Mouse (Mus musculus) left cerebral cortex, postnatal 14 days (tissue): Measurements from ENCODE around the gene Prc1. TPM values are rescaled to one million over a fixed set of nuclear protein-coding genes. Genes with fewer than 3 reads are reported as not detected.

Experiments used
- DNase-seq, 2 experiments: peaks; one replicate each; pipeline ENCODE4 v3.0.0; 2021 to 2022; ENCODE audit warnings: low spot score in 2 of 2, mixed read lengths in 1 of 2
- intact Hi-C: fragments of 180-260 bp; cut with DNase I; formaldehyde crosslinking; loops from one replicate; pipeline ENCODE4 v1.15.1; 2025
- long read RNA-seq, 2 experiments: library from polyadenylated mRNA; stranded (forward); transcript quantifications; one replicate each; pipeline ENCODE4 v2.0.0; 2021
- total RNA-seq, 2 experiments: library from RNA; stranded (reverse); gene quantifications; 2 replicates each; pipeline ENCODE4 v1.2.3; 2021

The Prc1 gene
- total RNA-seq = 1 to 10 TPM; 3.2 to 3.8 TPM
- long read RNA-seq, experiment 1, partial matches to known transcripts = 0 of 1 reads
- long read RNA-seq, experiment 1, other reads (novel, unspliced or antisense) = 0 of 1 reads
- long read RNA-seq, experiment 2, partial matches to known transcripts = 0 of 4 reads
- long read RNA-seq, experiment 2, other reads (novel, unspliced or antisense) = 0 of 4 reads

- peak; percentile 98 for DNase-seq
- intact Hi-C loops = no loop called here
Measured at GRCm38 (mm10) chr7:80294062-80294763, at the start of gene Prc1. TSS of gene Prc1 (plus strand) at chr7:80294450.

DNA sequence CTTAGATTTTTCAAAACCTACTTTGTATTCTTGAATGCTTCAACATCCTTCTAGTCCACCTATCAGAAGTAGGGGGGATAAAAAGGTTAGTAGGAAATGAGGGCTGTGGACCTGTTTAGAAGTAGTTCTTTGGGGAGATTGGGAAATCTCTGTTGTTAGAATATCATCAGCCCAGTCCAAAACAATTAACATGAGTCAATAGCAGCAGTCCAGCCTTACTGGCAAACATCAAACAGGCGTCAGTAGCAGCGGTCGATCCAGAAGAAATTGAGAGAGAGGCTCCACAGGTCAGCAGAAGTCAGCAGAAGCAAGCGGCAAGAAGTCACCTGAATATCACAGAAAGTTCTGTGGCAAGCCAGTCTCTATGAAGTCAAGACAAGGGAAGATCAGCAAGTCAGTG is 49.4 kb upstream of the Prc1 start:
- intact Hi-C loops = no loop called here
- no peak for DNase-seq

DNA sequence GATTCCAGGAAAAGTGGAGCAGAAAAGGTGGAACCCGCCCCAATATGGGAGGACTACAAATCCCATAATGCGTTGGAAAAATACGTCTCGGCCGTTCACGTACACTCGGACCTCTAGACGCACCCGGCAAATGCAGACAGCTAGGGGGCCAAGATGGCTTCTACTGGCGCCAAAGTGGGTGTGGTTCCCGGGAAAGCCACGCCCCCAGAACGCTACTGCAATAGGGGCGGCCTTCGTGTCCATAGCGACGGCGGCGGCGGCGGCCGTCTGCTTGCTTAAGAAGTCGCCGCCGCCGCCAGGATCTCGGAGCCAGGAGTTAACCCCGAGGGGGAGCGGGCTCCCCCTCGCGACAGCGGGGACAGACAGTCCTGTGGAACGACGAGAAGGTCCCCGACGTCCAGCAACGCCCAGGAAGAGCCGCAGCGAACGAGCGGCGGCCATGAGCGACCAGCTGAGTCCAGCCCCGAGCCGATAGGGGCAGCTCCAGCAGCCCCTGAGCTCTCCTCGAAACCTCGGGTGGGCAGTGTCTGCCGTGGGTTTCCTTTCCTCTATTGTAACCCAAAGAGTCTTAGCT is 48.0 kb upstream of the Prc1 start, which contains the start of gene Ttll13:
Ttll13 (plus strand) TSS at position 229 of the 574 bp plus-strand sequence.
- intact Hi-C loops = no loop called here
- DNase-seq = peak; percentile 96 to 98

DNA sequence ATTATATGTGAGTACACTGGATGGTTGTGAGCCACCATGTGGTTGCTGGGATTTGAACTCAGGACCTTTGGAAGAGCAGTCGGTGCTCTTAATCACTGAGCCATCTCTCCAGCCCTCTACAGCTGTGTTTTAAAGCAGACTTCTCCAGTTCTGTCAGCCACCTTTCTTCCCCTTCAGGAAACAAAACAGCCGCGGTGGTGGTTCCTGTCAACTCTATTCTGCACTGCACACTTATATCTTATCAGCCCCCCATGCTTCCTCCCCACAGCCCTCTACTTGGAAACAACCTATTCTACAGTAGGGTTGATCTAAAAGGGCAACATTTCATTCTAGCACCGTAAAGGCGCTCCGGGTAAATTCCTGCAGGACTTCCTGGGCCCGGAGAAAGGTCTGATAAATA is 47.4 kb upstream of the Prc1 start:
- intact Hi-C loops = no loop called here
- DNase-seq = no peak

GRCm38 (mm10) chr7:80252437-80252836 is 41.8 kb upstream of the Prc1 start:
- intact Hi-C loops = no loop called here
- no peak for DNase-seq

GRCm38 (mm10) chr7:80252886-80253285 is 41.4 kb upstream of the Prc1 start:
- DNase-seq = no peak
- intact Hi-C loops = no loop called here

- no peak for DNase-seq
- intact Hi-C loops = no loop called here
Measured at GRCm38 (mm10) chr7:80255981-80256380, 38.3 kb upstream of the Prc1 start.

DNA sequence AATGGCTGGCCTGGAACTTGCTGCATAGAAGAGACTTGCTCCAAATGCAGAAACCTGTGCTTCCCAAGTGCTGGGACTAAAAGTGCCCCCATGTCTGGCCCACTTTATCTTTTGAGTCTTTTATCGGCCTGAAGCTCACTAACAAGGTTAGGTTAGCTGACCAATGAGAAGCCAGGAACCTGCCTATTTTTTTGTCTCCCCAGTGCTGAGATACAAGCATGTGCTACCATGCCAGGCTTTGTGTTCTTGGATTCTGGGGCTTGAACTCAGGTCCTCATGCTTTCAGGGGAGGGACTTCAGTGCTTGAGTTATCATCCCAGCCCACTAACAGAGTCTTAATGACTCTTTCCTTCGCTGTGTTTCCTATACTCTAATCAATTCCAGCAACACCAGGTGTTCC is 36.5 kb upstream of the Prc1 start:
- intact Hi-C loops = no loop called here
- no peak for DNase-seq

DNA sequence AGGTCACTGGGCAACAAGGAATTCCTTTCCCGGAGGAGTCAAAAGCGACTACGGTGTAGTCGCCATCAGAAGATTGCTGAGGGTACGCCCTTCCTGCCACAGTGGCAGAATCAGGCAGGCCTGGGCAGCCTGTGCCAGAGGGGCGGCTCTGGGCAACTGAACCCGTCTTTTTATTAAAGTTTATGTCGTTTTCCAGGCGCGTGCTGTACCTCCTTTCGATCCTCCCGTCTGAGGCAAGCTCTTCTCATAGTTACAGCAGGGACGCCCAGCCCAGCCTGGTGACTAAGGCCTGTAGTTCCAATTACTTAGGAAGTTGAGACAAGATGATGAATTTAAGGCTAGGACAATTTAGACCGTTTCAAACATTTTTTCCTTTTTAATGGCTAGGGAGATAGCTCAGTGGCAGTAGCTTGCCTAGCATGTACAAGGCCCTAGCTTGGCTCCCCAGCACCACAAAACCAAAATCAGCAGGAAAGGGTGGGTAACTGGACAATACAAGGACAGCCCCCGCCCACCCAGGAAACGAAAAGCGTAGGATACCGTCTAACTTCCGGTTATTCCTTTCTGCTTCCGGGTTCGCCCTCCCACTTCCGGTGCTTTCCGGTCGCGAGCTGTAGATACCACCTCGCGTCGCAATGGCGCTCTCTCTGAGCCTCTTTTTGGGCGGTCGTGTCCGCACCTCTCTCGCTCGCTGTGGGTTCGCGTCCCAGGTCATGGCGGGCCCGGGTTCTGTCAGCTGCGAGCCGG is 33.5 kb upstream of the Prc1 start, which contains the start of gene Ngrn:
Ngrn (plus strand) TSS at position 591 of the 747 bp plus-strand sequence.
- intact Hi-C loops = no loop called here
- peak; percentile 86 to 88 for DNase-seq

- DNase-seq = peak; percentile 28 to 43
- intact Hi-C loops = no loop called here
Measured at GRCm38 (mm10) chr7:80261372-80261990, 32.8 kb upstream of the Prc1 start.

GRCm38 (mm10) chr7:80264606-80265005 is 29.6 kb upstream of the Prc1 start:
- no peak for DNase-seq
- intact Hi-C loops = no loop called here

- intact Hi-C loops = no loop called here
- DNase-seq = no peak
Measured at GRCm38 (mm10) chr7:80267764-80268163, 26.5 kb upstream of the Prc1 start.

DNA sequence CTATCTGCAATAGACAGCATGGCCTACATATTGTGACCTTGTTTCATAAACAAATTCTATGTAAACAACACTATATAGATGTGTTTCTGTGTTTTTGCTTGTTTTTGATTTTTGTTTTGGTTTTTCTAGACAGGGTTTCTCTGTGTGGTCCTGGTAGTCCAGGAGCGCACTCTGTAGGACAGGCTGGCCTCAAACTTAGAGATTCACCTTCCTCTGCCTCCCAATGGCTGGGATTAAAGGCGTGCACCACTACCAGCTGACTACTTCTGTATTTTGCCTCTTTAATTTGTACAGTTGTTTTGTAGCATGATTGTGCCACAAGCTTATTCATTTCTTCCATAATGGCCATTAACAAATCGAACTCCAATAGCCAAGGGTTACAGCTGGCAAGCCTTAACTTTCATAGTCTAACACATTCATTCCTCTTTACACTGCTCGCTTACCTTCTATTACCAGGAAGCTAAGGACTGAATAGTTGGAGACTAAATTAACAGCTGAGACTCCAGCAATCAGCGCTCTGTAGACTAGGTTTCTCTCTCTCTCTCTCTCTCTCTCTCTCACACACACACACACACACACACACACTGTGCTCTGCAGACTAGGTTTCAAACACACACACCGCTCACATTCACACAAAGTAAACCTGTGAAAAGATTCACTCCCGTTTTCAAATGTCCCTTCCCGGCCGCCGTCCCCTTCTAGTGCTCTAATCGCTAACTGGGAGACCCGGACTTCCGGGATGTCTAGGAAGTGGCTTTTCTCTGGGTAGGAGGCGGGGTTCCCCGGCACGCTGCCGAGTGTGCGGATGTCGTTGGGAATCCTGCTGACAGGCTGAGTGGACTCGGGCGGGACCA is 25.1 kb upstream of the Prc1 start, which contains the start of gene Vps33b:
Vps33b (plus strand) TSS at position 753 of the 854 bp plus-strand sequence.
- intact Hi-C loops = no loop called here

DNA sequence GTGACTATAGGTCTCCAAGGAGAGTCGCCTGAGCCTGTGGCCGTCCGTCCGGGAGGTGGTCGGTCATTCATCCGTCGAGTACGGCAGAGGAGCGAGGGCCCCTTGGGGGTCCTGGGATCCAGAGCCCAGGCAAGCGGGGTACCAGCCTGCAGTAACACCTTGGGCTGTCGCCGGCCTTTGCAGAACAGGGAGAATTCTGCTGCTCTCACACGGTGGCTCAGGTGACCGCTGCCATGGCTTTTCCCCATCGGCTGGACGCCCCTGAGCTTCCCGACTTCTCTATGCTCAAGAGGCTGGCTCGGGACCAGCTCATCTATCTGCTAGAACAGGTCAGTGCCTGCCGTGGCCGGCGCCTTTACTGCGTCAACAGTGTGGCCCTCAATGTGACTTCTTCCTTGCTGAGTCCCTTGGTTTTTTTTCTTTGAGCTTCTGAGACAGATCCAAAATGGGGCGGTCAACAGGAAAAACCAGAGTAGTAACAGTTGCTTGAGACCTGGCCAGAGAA is 24.4 kb upstream of the Prc1 start:
- DNase-seq = peak; percentile 20 to 34
- intact Hi-C loops = no loop called here

More for the DNA sequence above, 25.1 kb upstream of the Prc1 start, which contains the start of gene Vps33b:
- peak; percentile 97 to 98 for DNase-seq

- intact Hi-C loops = no loop called here
- no peak for DNase-seq
Measured at GRCm38 (mm10) chr7:80273456-80273855, 20.8 kb upstream of the Prc1 start.

- intact Hi-C loops = no loop called here
- no peak for DNase-seq
Measured at GRCm38 (mm10) chr7:80276374-80276773, 17.9 kb upstream of the Prc1 start.

- DNase-seq = no peak
Measured at GRCm38 (mm10) chr7:80280032-80280431, 14.2 kb upstream of the Prc1 start.

GRCm38 (mm10) chr7:80280998-80281397 is 13.3 kb upstream of the Prc1 start:
- no peak for DNase-seq
- intact Hi-C loops = no loop called here

More at GRCm38 (mm10) chr7:80280032-80280431, 14.2 kb upstream of the Prc1 start:
- intact Hi-C loops = no loop called here
